Mouse (Mus musculus): Measurements from ENCODE around the gene Actrt2. TPM values are rescaled to one million over a fixed set of nuclear protein-coding genes. Genes with fewer than 3 reads are reported as not detected.

Gene Actrt2
- polyA plus RNA-seq, 1 experiment from 2014 or later = not detected

GRCm38 (mm10) chr4:154655134-154655910 is 12.3 kb downstream of the Actrt2 start:
- H3K9ac ChIP-seq = no peak overlapping the region
- peaks cover 12% of the 10 kb centered on the region; the same call in 1 of the 2 replicates for H3K27me3 ChIP-seq
- no peak overlapping the region for H3K4me2 ChIP-seq
- no peak for ATAC-seq (ENCODE audit: low read depth)
- H3K9me3 ChIP-seq (replicated peaks) = no peaks in the 10 kb centered on the region
- no peaks in the 10 kb centered on the region for H3K36me3 ChIP-seq
- H3K27ac ChIP-seq = no peak overlapping the region
- H3K4me1 ChIP-seq (replicated peaks) = no peaks in the 10 kb centered on the region
- DNase-seq = no peak
- H3K4me3 ChIP-seq (replicated peaks) = no peak overlapping the region
- 61% methylated on average over 15 of the region's 15 CpGs for WGBS (ENCODE audit: insufficient replicate concordance)

DNA sequence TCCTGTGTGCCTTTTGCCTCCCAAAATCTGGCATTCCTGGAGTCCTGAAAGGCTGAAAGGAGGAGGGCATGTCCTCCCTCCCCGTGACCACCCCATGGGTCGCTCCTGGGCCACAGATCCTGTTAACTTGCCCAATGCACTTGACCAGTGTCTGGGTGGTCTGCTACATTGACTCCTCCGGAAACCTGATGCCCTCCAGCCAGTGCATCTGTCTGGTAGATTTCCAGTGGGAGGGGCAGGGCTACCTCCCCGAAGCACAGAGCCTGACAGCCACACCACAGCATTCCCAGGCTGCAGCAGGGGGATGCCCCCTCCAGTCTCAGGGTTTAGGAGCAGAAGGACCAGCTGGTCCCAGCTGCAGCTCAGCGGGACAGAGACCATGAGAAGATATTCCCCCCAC is 15.2 kb downstream of the Actrt2 start:
- H3K36me3 ChIP-seq = no peaks in the 10 kb centered on the region
- no peaks in the 10 kb centered on the region for H3K4me1 ChIP-seq (replicated peaks)
- no peak for ATAC-seq (ENCODE audit: low read depth)
- peaks cover 17% of the 10 kb centered on the region; the same call in 1 of the 2 replicates for H3K27me3 ChIP-seq
- WGBS (ENCODE audit: insufficient replicate concordance) = 21% methylated on average over 5 of the region's 5 CpGs
- no peak overlapping the region for H3K27ac ChIP-seq
- H3K9me3 ChIP-seq (replicated peaks) = no peaks in the 10 kb centered on the region
- no peak overlapping the region for H3K4me2 ChIP-seq
- H3K4me3 ChIP-seq (replicated peaks) = no peak overlapping the region
- DNase-seq = no peak
- no peak overlapping the region for H3K9ac ChIP-seq

GRCm38 (mm10) chr4:154649083-154649747 is 18.5 kb downstream of the Actrt2 start:
- 76% methylated on average over 19 of the region's 19 CpGs for WGBS (ENCODE audit: insufficient replicate concordance)
- DNase-seq (no peak), ATAC-seq (ENCODE audit: low read depth) (no peak)
- Histone ChIP-seq H3K36me3 (no peaks in the 10 kb centered on the region), H3K9me3 (replicated peaks) (no peaks in the 10 kb centered on the region), H3K4me1 (replicated peaks) (no peaks in the 10 kb centered on the region), H3K4me2 (no peak overlapping the region), H3K27me3 (peaks cover 35% of the 10 kb centered on the region), H3K9ac (no peak overlapping the region), H3K27ac (no peak overlapping the region), H3K4me3 (replicated peaks) (no peak overlapping the region)

DNA sequence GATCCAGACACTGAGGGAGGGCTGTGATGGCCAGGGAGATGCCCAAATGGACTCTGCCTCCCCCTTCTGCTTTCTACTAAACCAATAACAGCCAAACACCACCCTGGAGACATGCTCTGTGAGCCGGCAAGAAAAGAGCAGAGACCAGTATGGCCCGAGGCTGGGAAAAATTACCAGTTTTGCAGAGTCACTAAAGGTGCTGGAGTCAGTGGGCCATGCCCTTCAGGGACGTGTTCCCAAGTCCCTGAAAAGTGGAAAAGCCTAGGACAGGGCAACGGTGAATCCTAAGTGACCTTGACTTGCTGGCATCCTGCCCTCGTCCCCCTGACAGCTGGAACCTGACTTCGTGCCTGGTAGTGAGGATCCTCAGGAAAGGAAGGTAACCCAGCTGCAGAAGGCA is 25.2 kb downstream of the Actrt2 start:
- Histone ChIP-seq H3K27ac (no peak overlapping the region), H3K36me3 (no peaks in the 10 kb centered on the region), H3K4me3 (replicated peaks) (no peak overlapping the region), H3K4me1 (replicated peaks) (no peaks in the 10 kb centered on the region), H3K4me2 (no peak overlapping the region), H3K27me3 (peaks cover 89% of the 10 kb centered on the region), H3K9me3 (replicated peaks) (no peaks in the 10 kb centered on the region), H3K9ac (no peak overlapping the region)
- ATAC-seq (ENCODE audit: low read depth) (no peak), DNase-seq (no peak)
- WGBS (ENCODE audit: insufficient replicate concordance) = 6% methylated on average over 6 of the region's 6 CpGs

- H3K9ac ChIP-seq = no peak overlapping the region
- no peak for ATAC-seq (ENCODE audit: low read depth)
- 4% methylated on average over 32 of the region's 32 CpGs for WGBS (ENCODE audit: insufficient replicate concordance)
- no peaks in the 10 kb centered on the region for H3K36me3 ChIP-seq
- no peaks in the 10 kb centered on the region for H3K4me1 ChIP-seq (replicated peaks)
- H3K27ac ChIP-seq = no peak overlapping the region
- H3K4me3 ChIP-seq (replicated peaks) = no peak overlapping the region
- DNase-seq = no peak
- no peaks in the 10 kb centered on the region for H3K9me3 ChIP-seq (replicated peaks)
- H3K27me3 ChIP-seq = peaks cover 97% of the 10 kb centered on the region
- no peak overlapping the region for H3K4me2 ChIP-seq
These were observed 26.2 kb downstream of the Actrt2 start for GRCm38 (mm10) chr4:154641296-154642110.

- no peak overlapping the region for H3K27ac ChIP-seq
- no peak overlapping the region for H3K9ac ChIP-seq
- H3K4me1 ChIP-seq (replicated peaks) = peaks cover 4% of the 10 kb centered on the region
- no peak for DNase-seq
- H3K9me3 ChIP-seq (replicated peaks) = no peaks in the 10 kb centered on the region
- 3% methylated on average over 20 of the region's 20 CpGs for WGBS (ENCODE audit: insufficient replicate concordance)
- no peak overlapping the region for H3K4me2 ChIP-seq
- no peak for ATAC-seq (ENCODE audit: low read depth)
- H3K36me3 ChIP-seq = no peaks in the 10 kb centered on the region
- H3K4me3 ChIP-seq (replicated peaks) = no peak overlapping the region
- peaks cover 97% of the 10 kb centered on the region for H3K27me3 ChIP-seq
These were observed 27.0 kb downstream of the Actrt2 start for GRCm38 (mm10) chr4:154640443-154641295.

GRCm38 (mm10) chr4:154639591-154640442 is 27.9 kb downstream of the Actrt2 start:
- no peaks in the 10 kb centered on the region for H3K36me3 ChIP-seq
- H3K27ac ChIP-seq = no peak overlapping the region
- peaks cover 7% of the 10 kb centered on the region for H3K4me1 ChIP-seq (replicated peaks)
- H3K4me2 ChIP-seq = no peak overlapping the region
- no peak for DNase-seq
- ATAC-seq (ENCODE audit: low read depth) = no peak
- 8% methylated on average over 13 of the region's 13 CpGs for WGBS (ENCODE audit: insufficient replicate concordance)
- H3K4me3 ChIP-seq (replicated peaks) = no peak overlapping the region
- no peak overlapping the region for H3K9ac ChIP-seq
- no peaks in the 10 kb centered on the region for H3K9me3 ChIP-seq (replicated peaks)
- H3K27me3 ChIP-seq = peaks cover 98% of the 10 kb centered on the region

DNA sequence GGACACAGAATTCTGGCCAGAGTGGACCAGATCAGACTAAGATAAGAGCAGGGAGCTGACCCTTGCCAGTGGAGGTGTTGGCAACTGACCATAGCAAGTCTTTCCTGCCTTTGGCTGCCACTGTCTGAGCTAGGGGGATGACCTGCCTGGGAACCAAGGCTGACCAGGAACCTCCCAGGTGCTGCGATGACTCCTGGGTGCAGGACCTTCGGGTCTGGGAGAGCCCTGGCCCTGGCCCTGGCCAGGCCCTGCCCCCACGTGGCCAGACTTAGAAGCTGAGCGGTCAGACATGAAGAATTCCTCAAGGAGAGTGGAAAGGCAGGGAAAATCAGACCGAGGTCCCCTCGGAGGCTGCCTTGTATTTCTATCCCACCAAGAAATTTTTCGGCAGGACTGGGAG is 28.5 kb downstream of the Actrt2 start:
- peaks cover 9% of the 10 kb centered on the region for H3K4me1 ChIP-seq (replicated peaks)
- H3K36me3 ChIP-seq = no peaks in the 10 kb centered on the region
- no peaks in the 10 kb centered on the region for H3K9me3 ChIP-seq (replicated peaks)
- WGBS (ENCODE audit: insufficient replicate concordance) = 2% methylated on average over 7 of the region's 7 CpGs
- ATAC-seq (ENCODE audit: low read depth) = no peak
- DNase-seq = no peak
- H3K27me3 ChIP-seq = peaks cover 100% of the 10 kb centered on the region
- H3K4me2 ChIP-seq = no peak overlapping the region
- no peak overlapping the region for H3K9ac ChIP-seq
- no peak overlapping the region for H3K27ac ChIP-seq
- H3K4me3 ChIP-seq (replicated peaks) = no peak overlapping the region

GRCm38 (mm10) chr4:154638320-154638886 is 29.3 kb downstream of the Actrt2 start:
- Histone ChIP-seq H3K4me3 (replicated peaks) (no peak overlapping the region), H3K27me3 (peaks cover 100% of the 10 kb centered on the region), H3K36me3 (no peaks in the 10 kb centered on the region), H3K27ac (no peak overlapping the region), H3K9ac (no peak overlapping the region), H3K9me3 (replicated peaks) (no peaks in the 10 kb centered on the region), H3K4me1 (replicated peaks) (peaks cover 12% of the 10 kb centered on the region), H3K4me2 (peak overlapping the region; percentile 70; the same call in 1 of the 2 replicates)
- DNase-seq (no peak), ATAC-seq (ENCODE audit: low read depth) (no peak)
- 8% methylated on average over 15 of the region's 15 CpGs for WGBS (ENCODE audit: insufficient replicate concordance)
